Mouse (Mus musculus) bone marrow, adult 2 months (tissue): ENCODE measurements at regions not wholly inside any gene's neighbourhood (a gene's known extent, or its start where the extent isn't known, plus 50 kb on each side); places are given as distances from the start of the nearest gene placed in this dataset.
"Not testable (repeated sequence)": the region's sequence is repeated elsewhere in the genome, so short reads cannot be mapped to it uniquely, and the experiment has no call there.

Experiments used
- CTCF ChIP-seq: fragments of 200-500 bp; IDR thresholded peaks from 2 replicates; pipeline ENCODE4 v1.5.1; 2011; ENCODE audit warnings: low read length, control low read depth; ENCODE audit not compliant: control insufficient read depth, insufficient read depth
- POLR2A ChIP-seq: fragments of 200-500 bp; IDR thresholded peaks from 2 replicates; pipeline ENCODE4 v1.6.1; 2011; ENCODE audit warnings: low read depth, mild to moderate bottlenecking, control low read depth, low read length, borderline replicate concordance; ENCODE audit not compliant: control insufficient read depth

GRCm38 (mm10) chr1:189119005-189119404 is 111.4 kb upstream of the Kctd3 start:
- TF ChIP-seq CTCF, POLR2A: not testable (repeated sequence)
